Mouse (Mus musculus) T-cell, adult 2 months (primary cell): Measurements from ENCODE around the gene Crebzf.

Experiments used
- DNase-seq: peaks from one replicate; pipeline ENCODE4 v3.0.0; 2022; ENCODE audit warnings: low spot score

Crebzf gene

DNA sequence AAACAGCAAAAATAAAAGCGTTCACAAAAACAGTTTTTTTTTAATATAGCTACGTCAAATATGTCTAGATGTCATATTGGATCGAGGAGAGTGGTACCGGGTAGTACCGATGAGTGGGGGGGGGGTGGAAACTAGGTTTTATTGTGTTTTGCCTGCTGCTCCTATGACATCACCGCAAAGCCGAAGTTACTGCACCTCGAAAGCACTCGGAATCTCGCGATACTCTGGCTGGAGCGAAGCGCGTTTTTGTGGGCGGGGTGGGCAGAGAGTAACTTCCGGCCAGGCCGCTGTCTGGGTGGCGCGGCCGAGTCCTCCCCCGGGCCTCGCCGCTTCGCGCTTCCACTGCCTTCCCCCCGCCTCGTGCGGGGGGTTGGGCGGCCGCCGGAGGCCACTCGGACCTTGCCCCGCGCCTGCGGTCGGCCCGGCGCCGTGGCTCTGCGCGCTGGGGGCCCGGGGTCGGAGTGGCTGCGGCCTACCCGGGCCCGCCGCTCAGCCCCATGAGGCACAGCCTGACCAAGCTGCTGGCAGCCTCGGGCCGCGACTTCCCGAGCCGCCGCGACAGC, at the start of gene Crebzf:
Gene Crebzf, plus strand, starts transcription at position 212 of the 563 bp plus-strand sequence.
- peak; percentile 97 for DNase-seq

DNA sequence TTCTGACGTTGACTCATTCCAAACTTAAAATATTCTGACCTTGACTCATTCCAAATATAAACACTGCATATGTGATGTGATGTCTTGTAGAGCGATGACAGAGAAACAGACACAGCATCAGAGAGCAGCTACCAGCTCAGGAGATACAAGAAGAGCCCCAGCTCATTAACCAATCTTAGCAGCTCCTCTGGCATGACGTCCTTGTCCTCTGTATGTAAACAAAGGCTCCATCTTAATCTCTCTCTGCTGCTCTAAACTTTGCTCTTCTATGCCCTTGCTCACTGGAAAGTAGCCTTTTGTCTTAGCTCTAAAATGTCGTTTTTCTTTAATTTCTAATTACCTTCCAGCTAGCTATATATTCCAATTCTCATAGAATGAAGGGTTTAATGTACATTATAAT, 47.5 kb upstream of the Crebzf start:
- no peak for DNase-seq

DNA sequence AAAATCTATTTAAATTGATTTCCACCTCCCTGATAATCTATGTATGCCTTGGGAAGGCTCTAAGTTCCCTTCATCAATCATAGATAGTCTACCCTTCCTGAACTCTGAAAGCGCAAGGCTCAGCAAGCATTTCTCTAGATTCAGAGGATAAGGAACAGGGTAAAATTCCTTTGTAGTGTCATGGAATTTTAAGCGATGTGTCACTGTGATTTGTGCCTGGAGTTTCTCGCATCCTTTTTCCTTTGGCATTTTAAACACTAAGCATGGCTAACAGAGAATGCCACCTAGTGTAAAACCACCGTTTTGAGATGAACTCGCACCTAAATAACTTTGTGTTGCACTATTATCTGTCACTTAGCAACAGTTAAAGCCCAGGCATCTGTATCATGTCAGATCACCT, 46.6 kb upstream of the Crebzf start:
- DNase-seq, result no peak

DNA sequence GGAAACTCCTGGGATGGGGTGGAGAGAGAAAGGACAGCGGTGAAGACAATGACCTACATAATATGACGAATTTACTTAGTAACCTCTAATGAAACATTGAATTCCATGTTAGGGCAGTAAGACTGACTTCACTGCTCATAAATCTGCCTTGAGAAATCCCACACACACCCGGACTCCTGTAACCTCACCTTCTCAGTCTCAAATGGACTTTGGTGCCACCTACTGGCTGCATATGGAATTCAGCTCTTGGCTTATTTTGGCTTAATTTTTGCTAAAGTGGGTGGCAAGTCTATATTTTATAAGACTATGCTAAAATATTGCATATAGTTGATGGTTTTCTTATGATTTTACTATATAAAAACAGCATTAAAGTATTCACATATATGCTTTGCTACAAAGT, 32.6 kb upstream of the Crebzf start:
- DNase-seq, result peak; percentile 67

DNA sequence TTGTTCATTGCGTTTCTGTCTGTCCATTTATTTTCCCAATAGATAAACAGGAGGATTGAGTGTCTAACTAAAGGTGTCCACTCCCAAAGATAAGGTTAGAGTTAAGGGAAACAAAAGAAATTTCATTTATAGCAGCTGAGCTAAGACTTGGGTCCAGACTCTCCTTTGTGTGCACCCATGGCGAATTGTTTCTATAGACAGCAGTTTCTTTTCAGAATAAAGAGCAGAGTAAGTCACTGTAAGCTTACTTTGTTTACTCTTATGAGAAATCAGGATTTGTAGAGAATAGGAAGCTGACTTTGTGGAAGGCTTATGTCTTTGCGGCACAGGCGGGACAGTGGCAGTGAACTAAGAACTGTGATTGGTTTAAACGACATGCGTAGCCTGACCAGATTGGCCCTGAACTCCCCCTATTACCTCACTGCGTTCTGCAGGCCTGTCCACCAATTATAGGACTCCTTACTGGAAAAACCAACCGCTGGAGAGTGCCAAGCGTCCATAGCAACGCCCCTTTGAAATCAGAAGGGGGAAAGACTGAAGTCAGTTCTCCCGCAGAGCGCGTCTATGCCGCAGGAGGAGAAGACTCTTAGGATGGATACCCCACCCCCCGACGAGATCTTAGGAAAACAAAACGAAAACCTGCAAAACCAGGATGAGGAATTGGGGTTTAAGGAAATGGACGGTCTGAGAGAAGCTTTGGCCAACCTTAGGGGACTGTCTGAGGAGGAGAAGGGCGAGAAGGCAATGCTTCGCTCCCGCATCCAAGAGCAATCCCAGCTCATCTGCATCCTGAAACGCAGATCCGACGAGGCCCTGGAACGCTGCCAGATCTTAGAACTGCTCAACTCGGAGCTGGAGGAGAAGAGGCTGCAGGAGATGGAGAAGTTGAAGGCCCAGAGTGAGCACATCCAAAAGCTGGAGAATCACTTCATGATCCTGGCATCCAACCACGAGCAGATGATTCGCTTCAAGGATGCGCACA, 16.2 kb upstream of the Crebzf start, which contains the start of gene Ccdc89:
Gene Ccdc89, plus strand, starts transcription at position 558 of the 982 bp plus-strand sequence.
- DNase-seq, result peak; percentile 47

DNA sequence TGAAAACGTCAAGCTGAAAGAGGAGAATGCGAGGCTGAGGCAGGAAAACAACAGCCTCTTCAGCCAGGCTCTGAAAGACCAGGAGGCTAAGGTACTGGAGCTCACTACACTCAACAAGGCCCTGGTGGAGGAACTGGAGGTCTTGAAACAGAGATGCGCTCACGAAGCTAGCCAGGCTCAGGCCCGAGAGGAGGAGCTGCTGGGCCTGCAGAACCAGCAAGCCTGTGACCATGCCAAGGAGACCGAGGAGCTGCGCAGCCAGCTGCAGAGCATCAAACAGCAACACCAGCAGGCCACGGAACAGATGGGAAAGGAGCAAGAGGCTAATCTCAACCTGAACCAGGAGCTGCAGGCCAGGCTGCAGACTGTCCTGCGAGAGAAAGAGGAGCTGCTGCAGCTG, 15.5 kb upstream of the Crebzf start:
- DNase-seq, result no peak

DNA sequence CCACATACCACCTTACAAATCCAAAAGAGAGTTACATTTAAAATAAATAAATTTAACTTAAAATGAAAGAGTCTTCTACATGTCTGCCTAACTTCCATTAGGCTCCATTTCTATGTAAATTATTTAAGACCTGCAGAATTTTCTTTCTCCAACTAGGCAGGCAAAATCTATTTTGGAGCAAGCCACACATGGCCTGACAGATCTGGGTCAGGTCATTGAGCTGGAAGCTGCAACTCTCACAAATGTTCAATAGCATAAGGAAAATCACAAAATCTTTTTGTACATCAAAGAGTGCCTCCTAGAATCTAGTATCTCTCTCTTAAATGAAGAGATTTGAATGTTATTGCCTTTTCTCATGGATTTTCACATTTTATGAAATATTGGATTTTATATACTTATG, 10.3 kb upstream of the Crebzf start:
- no peak for DNase-seq

DNA sequence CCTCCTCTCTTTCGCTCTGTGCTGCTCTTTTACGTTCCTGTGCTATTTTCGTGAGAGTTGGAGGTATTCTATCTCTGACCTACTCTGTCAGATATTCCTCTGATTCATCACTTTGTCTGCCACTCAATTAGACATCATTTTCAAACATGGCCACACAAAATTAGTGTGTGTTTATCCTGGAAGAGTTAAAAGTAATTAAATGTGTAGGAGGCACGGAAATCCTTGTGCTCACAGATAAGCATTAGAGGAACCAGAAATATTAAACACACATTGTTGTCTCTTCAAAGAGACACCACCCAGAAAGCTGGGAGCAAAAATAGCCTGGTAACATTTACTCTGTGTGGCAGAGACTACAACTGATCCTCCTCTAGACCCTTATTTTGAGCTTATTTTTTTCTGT, 2.5 kb upstream of the Crebzf start:
- DNase-seq, result no peak

DNA sequence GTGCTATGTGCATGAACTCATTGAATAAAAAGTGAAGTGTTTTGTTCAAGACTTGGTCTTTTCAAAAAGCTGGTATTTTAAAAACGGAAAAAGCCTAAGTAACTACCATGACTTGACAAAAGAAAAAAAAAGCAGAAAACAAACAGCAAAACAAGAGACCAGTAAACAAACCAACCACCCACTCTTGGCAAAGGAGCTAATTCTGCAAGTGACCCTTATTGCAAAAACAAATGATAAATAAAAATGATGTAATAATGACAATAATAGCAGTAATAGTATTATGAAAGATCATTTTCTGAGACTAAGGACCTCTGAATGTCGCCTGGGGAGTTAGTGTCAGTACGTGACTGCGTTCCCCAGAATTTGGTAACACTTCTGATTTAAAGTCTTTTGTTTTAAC, 459 bp upstream of the Crebzf start:
- DNase-seq, result no peak

DNA sequence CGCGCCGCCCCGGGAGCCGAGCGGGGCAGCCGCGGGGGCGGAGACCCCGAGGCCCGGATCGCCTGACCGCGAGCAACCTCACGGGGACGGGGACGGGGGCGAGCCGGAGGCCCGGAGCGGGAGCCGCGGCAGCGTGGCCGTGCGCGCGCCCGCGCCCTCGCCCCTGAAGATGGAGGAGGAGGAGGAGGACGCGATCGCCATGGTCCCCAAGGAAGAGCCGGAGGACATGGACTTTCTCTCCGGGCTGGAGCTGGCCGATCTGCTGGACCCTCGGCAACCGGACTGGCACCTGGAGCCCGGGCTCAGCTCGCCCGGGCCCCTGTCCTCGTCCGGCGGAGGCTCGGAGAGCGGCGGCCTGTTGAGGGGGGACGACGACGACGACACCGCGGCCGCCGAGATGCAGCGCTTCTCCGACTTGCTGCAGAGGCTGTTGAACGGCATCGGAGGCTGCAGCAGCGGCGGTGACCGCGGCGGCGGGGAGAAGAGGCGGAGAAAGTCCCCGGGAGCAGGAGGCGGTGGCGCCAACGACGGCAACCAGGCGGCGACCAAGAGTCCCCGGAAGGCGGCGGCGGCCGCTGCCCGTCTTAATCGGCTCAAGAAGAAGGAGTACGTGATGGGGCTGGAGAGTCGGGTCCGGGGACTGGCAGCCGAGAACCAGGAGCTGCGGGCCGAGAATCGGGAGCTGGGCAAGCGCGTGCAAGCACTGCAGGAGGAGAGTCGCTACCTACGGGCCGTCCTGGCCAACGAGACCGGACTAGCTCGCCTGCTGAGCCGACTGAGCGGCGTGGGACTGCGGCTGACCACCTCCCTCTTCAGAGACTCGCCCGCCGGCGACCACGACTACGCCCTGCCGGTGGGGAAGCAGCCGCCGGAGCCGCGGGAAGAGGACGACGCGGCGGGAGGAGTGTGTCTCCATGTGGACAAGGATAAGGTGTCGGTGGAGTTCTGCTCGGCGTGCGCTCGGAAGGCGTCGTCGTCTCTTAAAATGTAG, 867 bp downstream of the Crebzf start:
- DNase-seq, result peak; percentile 71

DNA sequence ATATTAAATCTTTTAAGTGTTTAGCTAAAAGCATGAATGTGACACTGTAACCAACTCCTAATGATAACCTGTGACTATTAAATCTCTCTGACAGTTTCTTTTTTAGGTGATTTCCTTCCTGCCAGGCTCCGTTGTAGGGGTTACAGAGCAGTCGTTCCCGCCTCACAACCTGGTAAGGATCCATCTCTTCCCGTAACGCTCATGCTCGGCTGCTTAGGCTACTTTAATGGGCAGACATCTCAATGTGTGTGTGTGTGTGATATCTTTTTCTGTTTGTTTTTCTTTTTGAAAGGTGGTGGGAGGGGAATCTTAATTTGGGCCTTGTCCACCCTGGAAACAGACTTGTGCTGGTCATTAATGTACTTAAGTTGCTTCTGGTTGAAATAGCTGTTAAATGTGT, 1.7 kb downstream of the Crebzf start:
- no peak for DNase-seq

DNA sequence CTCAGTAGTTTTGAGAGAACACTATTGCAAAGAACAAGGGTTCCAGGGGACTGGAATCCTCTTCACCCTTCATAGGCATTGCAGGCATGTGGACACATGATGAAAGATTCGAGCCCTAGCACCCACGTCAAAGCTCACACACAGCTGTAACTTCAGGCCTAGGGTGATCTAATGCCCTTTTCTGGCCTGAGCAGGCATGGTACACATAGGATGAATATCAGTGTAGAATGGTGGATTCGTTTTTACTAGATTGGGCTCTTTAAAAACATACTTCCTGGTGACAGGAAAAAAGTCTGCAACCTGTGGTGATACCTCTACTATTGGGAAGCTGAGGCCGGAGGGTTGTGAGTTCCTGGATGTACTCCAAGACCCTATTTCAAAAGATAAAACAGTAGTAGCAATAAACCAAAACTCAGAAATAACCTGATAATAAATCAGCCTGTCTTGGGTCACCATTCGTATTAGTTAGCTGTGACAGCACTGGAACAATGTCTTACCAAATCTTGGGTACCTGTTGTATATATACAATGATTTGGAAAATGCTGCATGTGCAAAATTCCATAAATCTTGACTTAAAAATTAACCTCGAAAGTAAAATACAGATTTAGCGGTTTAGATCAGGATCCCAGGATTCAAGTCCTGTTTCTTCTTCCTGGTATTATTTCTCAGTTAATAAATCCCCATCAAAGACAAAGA, 13.8 kb downstream of the Crebzf start:
- no peak for DNase-seq

DNA sequence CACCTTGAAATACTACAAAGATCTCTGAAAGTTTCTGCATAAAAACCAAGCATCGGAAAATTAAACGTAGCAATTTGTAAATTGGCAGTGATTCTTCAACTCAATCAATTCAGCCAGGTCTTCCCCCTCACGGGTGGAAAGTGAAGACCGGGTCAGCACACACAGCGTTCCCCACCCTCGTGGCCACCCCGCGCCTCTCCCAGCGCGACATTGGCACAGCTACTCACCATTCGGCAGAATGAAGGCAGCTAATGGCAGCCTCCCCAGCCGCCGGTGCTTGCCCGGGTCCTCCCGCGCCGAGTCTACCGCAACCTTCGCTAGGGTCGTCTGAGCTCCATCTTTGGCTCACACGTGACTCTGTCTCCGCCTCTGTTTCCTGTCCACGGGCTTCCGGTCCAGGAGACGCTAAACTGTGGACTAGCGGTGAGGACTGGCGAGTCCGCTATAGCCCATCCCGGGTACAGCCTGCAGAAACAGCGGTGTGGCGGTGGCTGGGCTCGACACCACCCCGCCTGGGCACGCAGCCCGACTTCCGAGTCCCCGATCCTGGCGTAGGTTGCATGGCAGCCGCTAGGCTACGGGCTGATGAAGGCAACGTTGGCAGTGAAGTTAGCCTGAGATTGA, 14.4 kb downstream of the Crebzf start, which contains the start of gene Tmem126a:
Gene Tmem126a, minus strand, starts transcription at position 385 of the 624 bp plus-strand sequence.
- peak; percentile 69 for DNase-seq

DNA sequence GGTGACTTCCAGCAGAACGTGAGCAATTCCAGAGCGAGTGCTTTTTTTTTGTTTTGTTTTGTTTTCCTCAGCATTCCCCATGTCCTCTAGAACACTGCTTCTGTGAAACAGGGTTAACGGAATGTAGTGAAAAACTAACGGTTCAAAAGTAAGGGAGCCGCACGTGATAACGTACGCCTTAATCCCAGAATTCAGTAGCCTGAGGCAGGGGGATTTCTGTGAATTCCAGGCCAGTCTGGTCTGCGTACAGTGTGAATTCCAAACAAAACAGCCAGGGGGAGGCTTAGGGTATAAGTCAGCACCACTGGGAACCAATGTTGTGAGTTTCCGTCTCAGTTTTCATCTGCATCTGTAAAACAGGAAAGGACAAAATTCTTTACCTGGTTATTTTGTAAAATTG, 15.0 kb downstream of the Crebzf start:
- DNase-seq, result no peak

DNA sequence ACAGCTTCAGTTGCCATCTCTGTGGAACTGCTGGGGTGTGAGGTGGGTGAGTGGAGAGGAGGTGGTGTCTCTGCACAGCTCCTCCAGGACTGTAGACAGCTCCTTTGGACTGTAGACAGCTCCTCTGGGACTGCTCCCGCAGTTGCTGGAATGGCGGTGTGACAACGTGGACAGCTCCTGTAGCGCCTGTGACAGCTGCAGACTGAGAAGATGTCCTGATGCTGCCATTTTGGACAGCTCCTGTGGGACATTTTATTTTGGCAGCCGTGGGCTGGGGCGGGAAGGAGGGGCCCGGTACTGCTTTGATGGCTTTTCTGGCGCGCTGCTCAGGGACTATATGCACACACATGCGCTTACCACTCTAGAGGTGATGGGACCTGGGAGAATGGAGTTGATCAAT, 17.8 kb downstream of the Crebzf start:
- DNase-seq, result no peak

DNA sequence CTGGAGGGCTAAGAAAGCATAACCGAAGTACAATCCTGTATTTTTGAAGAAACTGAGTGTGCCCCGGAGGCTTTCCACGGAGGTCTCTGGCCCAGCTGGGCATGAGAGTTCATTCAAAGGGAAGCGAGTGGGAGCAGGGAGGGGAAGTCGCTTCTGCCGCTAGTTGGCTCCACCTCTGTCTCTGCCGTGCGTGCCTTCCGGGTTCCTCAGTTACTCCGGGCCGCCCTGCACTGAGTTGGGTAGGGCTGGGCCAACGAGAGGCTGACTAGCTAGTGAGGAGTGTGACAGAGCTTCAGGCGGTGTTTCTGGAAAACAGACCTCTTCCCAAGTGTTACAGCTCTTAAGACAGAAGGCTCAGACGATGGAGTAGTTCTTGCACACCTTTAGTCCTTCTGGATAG, 18.4 kb downstream of the Crebzf start:
- DNase-seq, result peak; percentile 57

DNA sequence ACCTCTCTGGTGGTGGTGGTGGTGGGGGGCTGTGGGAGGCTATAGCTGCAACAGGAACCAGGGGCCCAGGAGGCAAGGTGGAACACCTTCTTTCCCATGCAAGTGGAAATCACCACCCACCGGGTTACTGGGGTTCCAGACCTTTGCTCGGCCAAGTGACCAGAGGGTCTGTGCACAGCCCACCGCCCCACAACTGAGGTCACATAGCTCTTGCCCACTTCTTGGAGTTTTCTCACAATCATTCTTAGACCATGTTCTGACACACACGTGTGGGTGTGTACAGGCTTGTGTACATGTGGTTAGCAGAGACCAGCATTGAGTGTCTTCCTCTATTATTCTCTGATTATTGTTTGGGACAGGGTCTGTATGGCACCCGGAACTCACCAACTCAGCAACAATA, 18.9 kb downstream of the Crebzf start:
- DNase-seq, result no peak

DNA sequence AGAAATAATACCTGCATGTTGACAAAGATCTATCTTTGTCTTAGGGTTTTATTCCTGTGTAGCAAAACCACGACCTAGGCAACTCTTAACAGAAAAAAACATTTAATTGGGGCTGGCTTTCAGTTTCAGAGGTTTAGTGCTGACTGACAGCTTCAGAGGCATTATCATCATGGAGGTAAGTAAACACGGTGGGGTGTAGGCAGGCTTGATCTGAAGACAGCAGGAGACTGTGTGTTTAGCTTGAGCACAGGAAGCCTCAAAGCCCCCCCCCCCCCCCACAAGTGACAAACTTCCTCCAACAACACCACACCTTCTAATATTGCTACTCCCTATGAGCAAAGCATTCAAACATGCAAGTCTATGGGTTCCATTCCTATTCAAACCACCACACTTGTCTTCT, 31.0 kb downstream of the Crebzf start:
- peak; percentile 20 for DNase-seq

DNA sequence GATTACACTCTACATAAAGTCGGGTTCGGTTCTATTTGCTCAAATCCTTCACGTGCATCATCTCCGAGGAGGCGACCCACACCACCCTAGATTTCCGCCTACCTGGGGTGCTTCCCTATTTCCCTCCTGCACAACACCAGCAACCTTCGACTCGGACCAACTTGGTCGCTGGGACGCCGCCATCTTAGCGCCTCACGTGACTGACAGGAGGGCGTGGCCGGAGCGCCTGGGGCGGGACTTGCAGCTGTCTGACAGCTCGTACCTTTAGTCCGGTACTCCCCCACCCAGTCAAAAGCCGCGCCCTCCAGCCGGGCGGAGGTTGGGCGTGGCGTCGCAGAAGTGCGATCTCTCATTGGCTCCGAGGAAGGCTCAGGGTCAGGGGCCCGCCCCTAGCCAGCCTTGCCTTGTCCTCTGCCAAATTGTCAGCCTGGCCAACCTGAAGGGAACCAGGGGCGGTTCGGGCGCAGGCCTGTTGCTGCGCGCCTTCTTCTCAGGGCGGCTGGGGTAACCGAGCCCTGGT, 33.3 kb downstream of the Crebzf start, which contains the start of gene Tmem126b:
Gene Tmem126b, minus strand, starts transcription at position 209 of the 520 bp plus-strand sequence.
- DNase-seq, result peak; percentile 98
